Mouse (Mus musculus): ENCODE measurements around the gene C2. TPM values are rescaled to one million over a fixed set of nuclear protein-coding genes. Genes with fewer than 3 reads are reported as not detected.

The C2 gene
- total and polyA plus RNA-seq, 2 experiments from 2014 or later, result 2.9 to 4.5 TPM

DNA sequence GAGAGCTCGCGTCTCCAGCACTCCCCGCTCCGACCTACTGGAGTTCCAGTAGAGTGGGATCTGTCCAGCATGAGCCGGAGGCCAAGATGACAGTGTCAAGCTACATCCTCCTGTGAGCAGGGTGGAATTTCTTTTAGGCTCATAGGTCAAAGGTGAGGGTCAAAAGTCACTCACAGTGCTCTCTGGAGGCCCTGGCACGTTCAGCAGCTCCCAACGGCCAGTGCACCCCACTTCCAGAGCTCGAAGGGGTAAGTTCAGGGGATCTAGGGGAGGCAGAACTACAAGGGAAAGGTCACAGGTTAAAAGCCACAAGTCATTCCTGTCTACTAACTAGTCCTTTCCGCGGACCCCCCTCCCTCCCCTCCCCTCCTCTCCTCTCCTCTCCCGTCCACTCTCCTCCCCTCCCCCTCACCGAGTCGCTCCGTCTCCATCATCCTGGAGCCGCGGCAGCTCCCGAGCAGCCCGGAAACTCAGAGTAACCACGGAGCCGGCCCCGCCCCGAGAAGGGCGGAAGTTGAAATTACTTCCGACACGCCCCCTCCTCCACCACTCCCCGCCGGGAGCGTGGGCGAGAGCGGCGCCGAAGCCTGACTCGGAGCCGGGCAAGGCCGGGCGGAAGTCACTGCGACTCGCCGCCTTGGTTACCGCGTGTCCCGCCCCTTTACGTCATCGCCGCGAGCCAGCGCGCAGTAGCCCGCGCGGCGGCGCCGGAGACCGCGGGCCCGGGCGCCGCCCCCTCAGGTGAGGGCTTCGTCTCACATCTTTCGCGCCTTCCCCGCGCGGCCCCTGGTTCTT, 48.1 kb downstream of the C2 start, which contains the start of the genes Skiv2l and Nelfe:
Skiv2l (minus strand) TSS at position 489 of the 795 bp plus-strand sequence.
Nelfe (plus strand) TSS at position 670 of the 795 bp plus-strand sequence.
- DNase-seq (ENCODE audit: low spot score) (peak; percentile 96), ATAC-seq (ENCODE audit: insufficient read depth, low read depth) (peak; percentile 98)
- Histone ChIP-seq H3K4me2 (ENCODE audit: low read depth, low read length) (peak within 1 kb of the TSS; percentile 96), H3K9ac (replicated peaks; ENCODE audit: low read depth, low read length) (peak within 1 kb of the TSS; percentile 75), H3K9me3 (replicated peaks; ENCODE audit: control insufficient read depth, low read length) (no peaks in the 10 kb centered on the region), H3K27ac (ENCODE audit: low read depth) (peak within 1 kb of the TSS; percentile 40; the same call in 1 of the 2 replicates), H3K27me3 (ENCODE audit: control insufficient read depth, insufficient read depth, low read length) (no peaks in the 10 kb centered on the region), H3K4me3 (ENCODE audit: low read depth, low read length) (peak within 1 kb of the TSS; percentile 84), H3K4me1 (ENCODE audit: control insufficient read depth, insufficient read depth) (peaks cover 13% of the 10 kb centered on the region), H3K36me3 (replicated peaks; ENCODE audit: control insufficient read depth, insufficient read depth, low read length) (peaks cover 52% of the 10 kb centered on the region)
- TF ChIP-seq CTCF (IDR thresholded peaks at IDR 0.05; ENCODE audit: low read depth), result no peak
- TF ChIP-seq EP300 (IDR thresholded peaks at IDR 0.05; ENCODE audit: low read depth), result peak; percentile 19; the same call in 1 of the 2 replicates
- WGBS, result under 1% methylated on average over 62 of the region's 65 CpGs

DNA sequence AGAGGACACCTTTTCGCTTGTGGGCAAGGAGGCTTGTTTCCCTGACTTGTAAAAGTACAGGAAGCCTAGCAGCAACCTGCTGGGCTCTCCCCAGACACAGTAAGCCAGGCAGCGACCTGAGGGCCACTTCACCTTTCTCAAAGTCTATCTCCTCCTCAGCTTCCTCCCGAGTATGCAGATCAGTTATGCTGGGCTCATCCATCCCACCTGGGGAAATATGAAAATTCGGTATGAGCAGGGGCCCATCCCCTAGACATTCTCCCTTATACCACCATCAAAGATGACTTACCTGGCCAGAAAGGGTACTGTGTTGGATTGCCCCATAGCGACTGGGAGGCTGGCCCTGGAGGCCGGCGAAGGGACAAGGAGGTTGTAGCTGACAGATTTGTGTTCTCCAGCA, 50.5 kb downstream of the C2 start:
- Histone ChIP-seq H3K27ac (ENCODE audit: low read depth) (no peak overlapping the region), H3K9me3 (replicated peaks; ENCODE audit: control insufficient read depth, low read length) (no peaks in the 10 kb centered on the region), H3K4me2 (ENCODE audit: low read depth, low read length) (no peak overlapping the region), H3K4me1 (ENCODE audit: control insufficient read depth, insufficient read depth) (peaks cover 13% of the 10 kb centered on the region), H3K36me3 (replicated peaks; ENCODE audit: control insufficient read depth, insufficient read depth, low read length) (peaks cover 55% of the 10 kb centered on the region), H3K27me3 (ENCODE audit: control insufficient read depth, insufficient read depth, low read length) (no peaks in the 10 kb centered on the region), H3K9ac (replicated peaks; ENCODE audit: low read depth, low read length) (no peak overlapping the region), H3K4me3 (ENCODE audit: low read depth, low read length) (no peak overlapping the region)
- DNase-seq (ENCODE audit: low spot score), result no peak
- WGBS, result 86% methylated on average over 7 of the region's 7 CpGs
- ATAC-seq (ENCODE audit: insufficient read depth, low read depth), result no peak
- TF ChIP-seq CTCF (IDR thresholded peaks at IDR 0.05; ENCODE audit: low read depth) (no peak), EP300 (IDR thresholded peaks at IDR 0.05; ENCODE audit: low read depth) (no peak)

DNA sequence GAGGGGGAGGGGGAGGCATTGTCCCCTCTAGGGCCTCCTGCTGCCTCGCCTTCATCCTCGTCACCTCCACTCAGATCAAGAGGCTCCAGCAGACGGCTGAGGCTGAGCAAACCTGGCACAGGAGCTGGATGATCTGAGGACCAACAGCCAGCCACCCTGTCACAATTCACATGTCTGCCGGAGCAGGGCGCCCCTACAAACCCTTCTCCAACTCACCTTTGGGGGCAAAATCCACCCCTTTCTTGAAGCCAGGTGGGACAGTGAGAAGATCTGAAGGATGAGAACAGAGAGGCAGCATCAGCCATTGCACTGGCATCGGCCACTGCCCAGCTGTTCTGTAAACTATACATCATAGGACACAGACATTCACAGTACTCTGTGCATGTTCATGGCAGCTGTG, 50.9 kb downstream of the C2 start:
- DNase-seq (ENCODE audit: low spot score), result no peak
- 80% methylated on average over 6 of the region's 6 CpGs for WGBS

DNA sequence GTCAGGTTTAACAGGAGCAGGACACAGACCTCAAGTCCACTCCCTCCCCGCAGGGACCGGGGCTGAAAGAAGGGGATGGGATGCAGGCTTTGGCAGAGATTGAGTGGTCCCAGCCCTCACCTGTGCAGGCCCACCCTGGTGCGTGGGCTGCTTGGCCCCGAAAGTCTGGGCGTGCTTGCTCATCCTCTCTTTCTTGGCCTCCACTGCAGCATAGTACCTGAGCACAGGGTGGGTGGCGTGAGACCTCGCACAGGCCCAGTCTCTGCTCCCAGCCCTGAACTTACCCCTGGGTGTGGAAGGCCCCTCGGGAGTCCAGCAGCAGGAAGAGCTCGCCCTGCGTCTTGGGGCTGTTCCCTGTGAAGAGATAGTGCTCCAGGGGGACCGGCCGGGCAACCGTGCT, 53.2 kb downstream of the C2 start:
- TF ChIP-seq EP300 (IDR thresholded peaks at IDR 0.05; ENCODE audit: low read depth), result no peak
- no peak for TF ChIP-seq CTCF (IDR thresholded peaks at IDR 0.05; ENCODE audit: low read depth)
- Histone ChIP-seq H3K4me1 (ENCODE audit: control insufficient read depth, insufficient read depth) (peaks cover 5% of the 10 kb centered on the region), H3K9ac (replicated peaks; ENCODE audit: low read depth, low read length) (no peak overlapping the region), H3K36me3 (replicated peaks; ENCODE audit: control insufficient read depth, insufficient read depth, low read length) (peaks cover 75% of the 10 kb centered on the region), H3K27me3 (ENCODE audit: control insufficient read depth, insufficient read depth, low read length) (no peaks in the 10 kb centered on the region), H3K9me3 (replicated peaks; ENCODE audit: control insufficient read depth, low read length) (no peaks in the 10 kb centered on the region), H3K4me2 (ENCODE audit: low read depth, low read length) (no peak overlapping the region), H3K27ac (ENCODE audit: low read depth) (no peak overlapping the region), H3K4me3 (ENCODE audit: low read depth, low read length) (no peak overlapping the region)
- whole genome bisulfite sequencing, result 86% methylated on average over 13 of the region's 13 CpGs
- no peak for DNase-seq (ENCODE audit: low spot score)
- no peak for ATAC-seq (ENCODE audit: insufficient read depth, low read depth)

More for the DNA sequence above, 50.9 kb downstream of the C2 start:
- ATAC-seq (ENCODE audit: insufficient read depth, low read depth), result no peak
- TF ChIP-seq EP300 (IDR thresholded peaks at IDR 0.05; ENCODE audit: low read depth) (no peak), CTCF (IDR thresholded peaks at IDR 0.05; ENCODE audit: low read depth) (no peak)
- H3K4me2 ChIP-seq (ENCODE audit: low read depth, low read length), result no peak overlapping the region
- H3K9me3 ChIP-seq (replicated peaks; ENCODE audit: control insufficient read depth, low read length), result no peaks in the 10 kb centered on the region
- no peak overlapping the region for H3K27ac ChIP-seq (ENCODE audit: low read depth)
- H3K27me3 ChIP-seq (ENCODE audit: control insufficient read depth, insufficient read depth, low read length), result no peaks in the 10 kb centered on the region
- H3K4me3 ChIP-seq (ENCODE audit: low read depth, low read length), result no peak overlapping the region
- H3K36me3 ChIP-seq (replicated peaks; ENCODE audit: control insufficient read depth, insufficient read depth, low read length), result peaks cover 55% of the 10 kb centered on the region
- peaks cover 13% of the 10 kb centered on the region for H3K4me1 ChIP-seq (ENCODE audit: control insufficient read depth, insufficient read depth)
- no peak overlapping the region for H3K9ac ChIP-seq (replicated peaks; ENCODE audit: low read depth, low read length)

DNA sequence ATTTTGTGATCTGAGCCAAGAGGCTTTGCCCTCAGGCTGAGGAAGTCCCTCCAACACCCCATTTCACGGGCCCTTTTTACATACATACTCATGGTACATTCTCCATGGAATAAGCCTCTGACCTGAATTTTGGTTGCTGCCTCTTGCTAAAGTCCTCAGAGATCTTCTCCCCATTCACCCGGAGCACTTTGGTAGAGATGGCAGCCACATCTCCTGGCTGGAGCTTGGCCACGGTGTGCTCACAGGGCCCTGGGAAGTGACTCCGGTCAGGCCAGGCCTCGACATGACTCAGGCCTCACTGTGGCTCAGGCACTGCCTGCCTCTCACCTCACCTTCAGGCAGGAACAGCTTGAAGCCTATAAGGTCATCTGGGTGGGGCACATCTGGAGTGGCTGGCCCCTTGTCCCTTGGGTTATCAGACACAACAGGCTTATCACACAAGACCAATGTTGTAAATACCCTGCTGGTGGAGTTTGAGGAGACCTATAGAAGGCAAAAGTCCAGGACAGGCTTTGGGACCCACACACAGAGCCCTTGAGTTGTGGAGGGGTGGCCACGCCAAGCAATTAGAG, 57.2 kb downstream of the C2 start:
- H3K4me1 ChIP-seq (ENCODE audit: control insufficient read depth, insufficient read depth), result peaks cover 14% of the 10 kb centered on the region
- no peaks in the 10 kb centered on the region for H3K27me3 ChIP-seq (ENCODE audit: control insufficient read depth, insufficient read depth, low read length)
- H3K4me3 ChIP-seq (ENCODE audit: low read depth, low read length), result no peak overlapping the region
- no peak overlapping the region for H3K4me2 ChIP-seq (ENCODE audit: low read depth, low read length)
- peaks cover 64% of the 10 kb centered on the region for H3K36me3 ChIP-seq (replicated peaks; ENCODE audit: control insufficient read depth, insufficient read depth, low read length)
- no peaks in the 10 kb centered on the region for H3K9me3 ChIP-seq (replicated peaks; ENCODE audit: control insufficient read depth, low read length)
- no peak overlapping the region for H3K9ac ChIP-seq (replicated peaks; ENCODE audit: low read depth, low read length)
- no peak overlapping the region for H3K27ac ChIP-seq (ENCODE audit: low read depth)
- no peak for ATAC-seq (ENCODE audit: insufficient read depth, low read depth)
- WGBS, result 82% methylated on average over 6 of the region's 6 CpGs
- TF ChIP-seq EP300 (IDR thresholded peaks at IDR 0.05; ENCODE audit: low read depth) (no peak), CTCF (IDR thresholded peaks at IDR 0.05; ENCODE audit: low read depth) (no peak)
- no peak for DNase-seq (ENCODE audit: low spot score)

Data from heart, postnatal 0 days (tissue).